11 mouse cellular contexts compared by ENCODE assay signal in the genomic region with DNA sequence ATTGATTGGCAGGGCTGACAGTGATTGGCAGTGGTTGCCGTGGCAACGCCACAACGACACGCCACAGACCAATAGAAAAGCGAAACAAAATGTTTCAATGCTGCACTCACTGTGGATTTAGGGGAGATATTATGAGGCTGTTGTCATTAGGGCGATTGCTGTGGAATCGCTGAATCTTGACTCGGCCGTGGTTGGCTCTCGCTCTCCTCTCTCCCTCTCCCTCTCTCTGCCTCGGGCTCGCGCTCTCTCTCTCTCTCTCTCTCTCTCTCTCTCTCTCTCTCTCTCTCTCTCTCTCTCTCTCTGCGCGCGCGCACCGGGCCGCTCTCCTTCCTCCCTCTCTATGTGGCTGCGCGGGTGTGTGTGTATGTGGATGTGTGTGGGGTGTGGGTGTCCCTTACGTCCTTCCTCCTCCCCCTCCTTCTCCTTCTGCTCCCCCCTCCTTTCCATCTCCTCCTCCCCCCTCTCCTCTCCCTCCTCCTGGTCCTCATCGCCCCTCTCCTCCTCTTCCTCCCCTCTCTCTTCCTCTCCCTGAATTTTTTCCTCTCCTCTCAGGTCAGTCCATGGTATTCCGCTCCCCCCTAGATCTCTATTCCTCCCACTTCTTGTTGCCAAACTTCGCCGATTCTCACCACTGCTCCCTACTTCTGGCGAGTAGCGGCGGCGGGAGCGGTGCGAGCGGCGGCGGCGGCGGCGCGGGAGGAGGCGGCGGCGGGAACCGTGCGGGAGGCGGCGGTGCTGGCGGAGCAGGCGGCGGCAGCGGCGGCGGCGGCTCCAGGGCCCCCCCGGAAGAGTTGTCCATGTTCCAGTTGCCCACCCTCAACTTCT. TPM values are rescaled to one million over a fixed set of nuclear protein-coding genes. Genes with fewer than 3 reads are reported as not detected.
DNase-seq lines count a peak whose midpoint lies in the region; ATAC-seq and TF ChIP-seq lines count a peak whose summit lies in the region.
"Had no signal": no experiment of that assay in that cellular context is flagged by ENCODE, and none has a peak within 500 bp of the region (broad histone marks: within the 10 kb centered on the region; RNA-seq: fewer than 3 reads in every experiment).

No protein-coding gene starts in this region.

- no peak for TF ChIP-seq POLR2A in heart, adult 2 months (IDR thresholded peaks at IDR 0.05; ENCODE audit: insufficient read depth, low read depth, low read length)

- no peak overlapping the region for H3K9ac ChIP-seq in heart, embryonic 11.5 days (ENCODE audit: low read depth, low read length)
- no peak overlapping the region for H3K9ac ChIP-seq in heart, adult 2 months (ENCODE audit: low read depth, low read length)
- no peak overlapping the region for H3K9ac ChIP-seq in hindbrain, embryonic 11.5 days (ENCODE audit: low read depth, low read length)
- H3K9ac ChIP-seq in midbrain, embryonic 13.5 days (replicated peaks) = peak overlapping the region; percentile 67

- H3K9me3 ChIP-seq in heart, embryonic 11.5 days (replicated peaks; ENCODE audit: control insufficient read depth, low read length) = no peaks in the 10 kb centered on the region
- no peaks in the 10 kb centered on the region for H3K9me3 ChIP-seq in hindbrain, embryonic 11.5 days (ENCODE audit: control insufficient read depth, low read length)
- no peaks in the 10 kb centered on the region for H3K9me3 ChIP-seq in midbrain, embryonic 13.5 days

- peaks cover 19% of the 10 kb centered on the region for H3K4me1 ChIP-seq in heart, embryonic 11.5 days (ENCODE audit: control insufficient read depth, insufficient read depth, low read length)
- H3K4me1 ChIP-seq in heart, adult 2 months (ENCODE audit: control insufficient read depth, insufficient read depth, low read length) = no peaks in the 10 kb centered on the region
- H3K4me1 ChIP-seq in hindbrain, embryonic 11.5 days (replicated peaks; ENCODE audit: control insufficient read depth, insufficient read depth, low read length) = peaks cover 4% of the 10 kb centered on the region; the same call in 1 of the 2 replicates
- peaks cover 32% of the 10 kb centered on the region for H3K4me1 ChIP-seq in midbrain, embryonic 13.5 days (replicated peaks)

- ATAC-seq in heart, embryonic 11.5 days (replicated peaks; ENCODE audit: insufficient number of reproducible peaks, low FRiP score, low TSS enrichment) = no peak
- ATAC-seq in hindbrain, embryonic 11.5 days (ENCODE audit: low FRiP score) = no peak
- ATAC-seq in midbrain, embryonic 13.5 days = peak; percentile 59
- ATAC-seq in frontal cortex, adult (ENCODE audit: low TSS enrichment) = no peak

- intact Hi-C loops in heart, adult 2 months (cut with DNase I) = no loop called here
- intact Hi-C loops in left cerebral cortex, postnatal 36 days (cut with DNase I) = no loop called here

- no peak for TF ChIP-seq CTCF in heart, adult 2 months (IDR thresholded peaks at IDR 0.05)

- DNase-seq in heart, adult 2 months = no peak
- DNase-seq in Muller cell, postnatal 12 days (ENCODE audit: inconsistent ontology term) = peak; percentile 96
- DNase-seq in hindbrain, embryonic 11.5 days (ENCODE audit: low spot score) = peak; percentile 58
- no peak for DNase-seq in frontal cortex, postnatal 10 days (ENCODE audit: low spot score in 2 of 2)
- DNase-seq in left cerebral cortex, postnatal 36 days (ENCODE audit: low spot score in 2 of 2) = no peak

- no peaks in the 10 kb centered on the region for H3K36me3 ChIP-seq in heart, embryonic 11.5 days (ENCODE audit: control insufficient read depth, insufficient read depth, low read length)
- H3K36me3 ChIP-seq in heart, adult 2 months (ENCODE audit: control insufficient read depth, insufficient read depth, low read length) = no peaks in the 10 kb centered on the region
- no peaks in the 10 kb centered on the region for H3K36me3 ChIP-seq in hindbrain, embryonic 11.5 days (ENCODE audit: control insufficient read depth, insufficient read depth, low read length)
- H3K36me3 ChIP-seq in midbrain, embryonic 13.5 days = no peaks in the 10 kb centered on the region

- no peak overlapping the region for H3K27ac ChIP-seq in heart, embryonic 11.5 days (ENCODE audit: low read depth, low read length)
- no peak overlapping the region for H3K27ac ChIP-seq in heart, adult 2 months
- no peak overlapping the region for H3K27ac ChIP-seq in hindbrain, embryonic 11.5 days (ENCODE audit: low read depth, low read length)
- peak overlapping the region; percentile 87 for H3K27ac ChIP-seq in midbrain, embryonic 13.5 days

- peak overlapping the region; percentile 38 for H3K4me3 ChIP-seq in heart, embryonic 11.5 days (ENCODE audit: low read depth, low read length)
- H3K4me3 ChIP-seq in heart, adult 2 months = no peak overlapping the region
- H3K4me3 ChIP-seq in hindbrain, embryonic 11.5 days (ENCODE audit: low read depth, low read length) = no peak overlapping the region
- peak overlapping the region; percentile 46 for H3K4me3 ChIP-seq in midbrain, embryonic 13.5 days (replicated peaks)
- H3K4me3 ChIP-seq: erythroblast, embryonic 14.5 days had no signal

- no peaks in the 10 kb centered on the region for H3K79me2 ChIP-seq in heart, adult 2 months (replicated peaks; ENCODE audit: control insufficient read depth, insufficient read depth, low read length)

- peak overlapping the region; percentile 65 for H3K4me2 ChIP-seq in heart, embryonic 11.5 days
- peak overlapping the region; percentile 29 for H3K4me2 ChIP-seq in hindbrain, embryonic 11.5 days (replicated peaks; ENCODE audit: low read depth, low read length)
- peak overlapping the region; percentile 53 for H3K4me2 ChIP-seq in midbrain, embryonic 13.5 days (replicated peaks)

- WGBS in heart, embryonic 11.5 days (ENCODE audit: insufficient replicate concordance) = under 1% methylated on average over 46 of the region's 54 CpGs
- under 1% methylated on average over 52 of the region's 54 CpGs for WGBS in heart, adult 2 months
- WGBS in hindbrain, embryonic 11.5 days = 1% methylated on average over 47 of the region's 54 CpGs
- 0% methylated on average over 47 of the region's 54 CpGs for WGBS in midbrain, embryonic 13.5 days

- peaks cover 94% of the 10 kb centered on the region for H3K27me3 ChIP-seq in heart, embryonic 11.5 days (ENCODE audit: control insufficient read depth, insufficient read depth, low read length)
- peaks cover 40% of the 10 kb centered on the region for H3K27me3 ChIP-seq in heart, adult 2 months (ENCODE audit: control insufficient read depth, insufficient read depth, low read length)
- peaks cover 89% of the 10 kb centered on the region for H3K27me3 ChIP-seq in hindbrain, embryonic 11.5 days (ENCODE audit: control insufficient read depth, insufficient read depth, low read length)
- H3K27me3 ChIP-seq in midbrain, embryonic 13.5 days = peaks cover 94% of the 10 kb centered on the region

- no peak for TF ChIP-seq EP300 in heart, adult 2 months (IDR thresholded peaks at IDR 0.05; ENCODE audit: insufficient read depth, low read depth, low read length)

RNA-seq across cellular contexts. Expression of a gene that starts 7.5 kb away (rescaled TPM):
- polyA plus RNA-seq in heart, embryonic 11.5 days (2014; fragmentation: Nextera tagmentation; extraction: Ambion mirVana) = not detected in 2 replicates
- total RNA-seq in heart, adult 2 months (2021) = not detected
- 0.06 TPM in 1 of 2 replicates, not detected in the other for polyA plus RNA-seq in heart, adult 2 months (2012; rRNA removed)
- 0.09 and 0.18 TPM in 2 replicates for polyA plus RNA-seq in hindbrain, embryonic 11.5 days (2014; fragmentation: Nextera tagmentation; extraction: Ambion mirVana)
- polyA plus RNA-seq in midbrain, embryonic 13.5 days (2015; fragmentation: Nextera tagmentation; extraction: Ambion mirVana) = 15.6 and 21.9 TPM in 2 replicates
- total RNA-seq in left cerebral cortex, postnatal 36 days (2021) = 1 to 10 TPM; 2.1 to 6.1 TPM
- total RNA-seq: neutrophil, adult 5-6 weeks had no signal
- polyA plus RNA-seq: C2C12; erythroblast, embryonic 14.5 days had no signal

Comparison
In these comparisons a context has a peak if more than half of its experiments do, and no peak if none do; other contexts are left out.
1. H3K4me3 ChIP-seq: peak in heart, embryonic 11.5 days (single experiment) and midbrain, embryonic 13.5 days (single experiment); none in heart, adult 2 months (single experiment) and hindbrain, embryonic 11.5 days (single experiment).
2. DNase-seq: peak in Muller cell, postnatal 12 days (single experiment) and hindbrain, embryonic 11.5 days (single experiment); none in heart, adult 2 months (0 of 2), frontal cortex, postnatal 10 days (0 of 2) and left cerebral cortex, postnatal 36 days (0 of 2).
3. RNA of a gene that starts 7.5 kb away (polyA plus RNA-seq): 15.6 to 21.9 TPM in midbrain, embryonic 13.5 days; 0.09 to 0.18 TPM in hindbrain, embryonic 11.5 days, 0.06 TPM in heart, adult 2 months and not detected in heart, embryonic 11.5 days; every median in the first group is over 10 times any median in the second.
4. Peak in every context shown above with its lines, with median percentiles within 50 percentile points of each other: H3K4me2 ChIP-seq.